Mouse (Mus musculus) neural tube, embryonic 14.5 days (tissue): ENCODE measurements around the gene Smg1. TPM values are rescaled to one million over a fixed set of nuclear protein-coding genes. Genes with fewer than 3 reads are reported as not detected.

Source experiments
- ATAC-seq: fragments of 200-750 bp; cut with Nextera tagmentation; 2 replicates; pipeline ENCODE4 v1.8.0; 2017; ENCODE audit warnings: low read depth, mild to moderate bottlenecking, moderate TSS enrichment, moderate library complexity
- H3K27ac ChIP-seq: fragments of 300-500 bp; sonication (generic); 2 replicates; pipeline ENCODE4 v1.5.1; 2014; ENCODE audit warnings: low read depth, mild to moderate bottlenecking, control low read depth, low read length, moderate library complexity, mixed read lengths
- H3K27me3 ChIP-seq: fragments of 300-500 bp; sonication (generic); 2 replicates; pipeline ENCODE4 v1.6.1; 2014; ENCODE audit warnings: low read length; ENCODE audit not compliant: control insufficient read depth, insufficient read depth
- H3K36me3 ChIP-seq: fragments of 300-500 bp; sonication (generic); 2 replicates; pipeline ENCODE4 v1.6.1; 2014; ENCODE audit warnings: low read length, mixed read lengths; ENCODE audit not compliant: control insufficient read depth, insufficient read depth
- H3K4me1 ChIP-seq: fragments of 300-500 bp; sonication (generic); 2 replicates; pipeline ENCODE4 v1.6.1; 2014; ENCODE audit warnings: low read length; ENCODE audit not compliant: control insufficient read depth, insufficient read depth
- H3K4me2 ChIP-seq: fragments of 300-500 bp; sonication (generic); 2 replicates; pipeline ENCODE4 v1.6.1; 2014; ENCODE audit warnings: mild to moderate bottlenecking, low read depth, low read length, control low read depth
- H3K4me3 ChIP-seq: fragments of 300-500 bp; sonication (generic); 2 replicates; pipeline ENCODE4 v1.5.1; 2014; ENCODE audit warnings: low read depth, low read length, control low read depth, mixed read lengths
- H3K9ac ChIP-seq: fragments of 300-500 bp; sonication (generic); replicated peaks from 2 replicates; pipeline ENCODE4 v1.6.1; 2014; ENCODE audit warnings: low read depth, mild to moderate bottlenecking, control low read depth, low read length, mixed read lengths
- H3K9me3 ChIP-seq: fragments of 300-500 bp; sonication (generic); 2 replicates; pipeline ENCODE4 v1.6.1; 2016; ENCODE audit warnings: low read length; ENCODE audit not compliant: control insufficient read depth
- WGBS: fragments of 180-500 bp; shearing (Covaris S2); extraction: QIAGEN DNeasy Blood & Tissue Kit; methylation state at CpG from one replicate; pipeline ENCODE4 v1.1.7; 2014; 5-methylcytosine and 5-hydroxymethylcytosine counted together
- polyA plus RNA-seq: library from polyadenylated mRNA; unstranded; fragments of >200 nt; fragmentation: Nextera tagmentation; extraction: Ambion mirVana; gene quantifications from 2 replicates; pipeline ENCODE4 v1.2.1, GENCODE M21; 2014

Gene Smg1
- polyA plus RNA-seq, 1 experiment from 2014 or later = 37.4 TPM

GRCm38 (mm10) chr7:118141271-118141670 lies 102.2 kb downstream of the Smg1 start:
- Histone ChIP-seq H3K27ac (no peak overlapping the region), H3K9ac (no peak overlapping the region), H3K4me1 (no peaks in the 10 kb centered on the region), H3K9me3 (no peaks in the 10 kb centered on the region), H3K27me3 (no peaks in the 10 kb centered on the region), H3K4me3 (no peak overlapping the region), H3K36me3 (peaks cover 59% of the 10 kb centered on the region), H3K4me2 (no peak overlapping the region)
- 83% methylated on average over 7 of the region's 7 CpGs for WGBS
- no peak for ATAC-seq

GRCm38 (mm10) chr7:118135128-118135527 lies 108.3 kb downstream of the Smg1 start:
- H3K9ac ChIP-seq = no peak overlapping the region
- no peak overlapping the region for H3K27ac ChIP-seq
- H3K9me3 ChIP-seq = no peaks in the 10 kb centered on the region
- H3K27me3 ChIP-seq = no peaks in the 10 kb centered on the region
- peaks cover 40% of the 10 kb centered on the region for H3K36me3 ChIP-seq
- 79% methylated on average over 11 of the region's 11 CpGs for WGBS
- H3K4me3 ChIP-seq = no peak overlapping the region
- no peak for ATAC-seq
- H3K4me1 ChIP-seq = no peaks in the 10 kb centered on the region
- no peak overlapping the region for H3K4me2 ChIP-seq

- Histone ChIP-seq H3K36me3 (0 out of 2 replicates have a peak, but pooled peaks cover 1% of the 10 kb centered on the region), H3K4me3 (peak within 1 kb of the TSS; percentile 73), H3K9ac (peak within 1 kb of the TSS; percentile 69), H3K9me3 (no peaks in the 10 kb centered on the region), H3K4me2 (peak within 1 kb of the TSS; percentile 79), H3K27ac (peak within 1 kb of the TSS; percentile 76), H3K4me1 (peaks cover 15% of the 10 kb centered on the region), H3K27me3 (no peaks in the 10 kb centered on the region)
- WGBS = under 1% methylated on average over 39 of the region's 39 CpGs
- peak; percentile 98 for ATAC-seq
These were observed 113.9 kb downstream of the Smg1 start, which contains the start of gene Arl6ip1 for GRCm38 (mm10) chr7:118129430-118130041. TSS of gene Arl6ip1 (minus strand) at chr7:118129662.

- peak overlapping the region; percentile 79 for H3K4me2 ChIP-seq
- H3K27ac ChIP-seq = peak overlapping the region; percentile 64
- H3K4me1 ChIP-seq = peaks cover 15% of the 10 kb centered on the region
- peak overlapping the region; percentile 69 for H3K9ac ChIP-seq
- H3K9me3 ChIP-seq = no peaks in the 10 kb centered on the region
- ATAC-seq = peak; percentile 79
- WGBS = under 1% methylated on average over 21 of the region's 21 CpGs
- peak overlapping the region; percentile 73 for H3K4me3 ChIP-seq
- no peaks in the 10 kb centered on the region for H3K27me3 ChIP-seq
- no peaks in the 10 kb centered on the region for H3K36me3 ChIP-seq
These were observed 114.5 kb downstream of the Smg1 start for GRCm38 (mm10) chr7:118128925-118129429.

GRCm38 (mm10) chr7:118126219-118126875 lies 117.1 kb downstream of the Smg1 start:
- H3K27ac ChIP-seq = no peak overlapping the region
- H3K4me1 ChIP-seq = peaks cover 15% of the 10 kb centered on the region
- ATAC-seq = no peak
- no peak overlapping the region for H3K9ac ChIP-seq
- no peaks in the 10 kb centered on the region for H3K36me3 ChIP-seq
- WGBS = 78% methylated on average over 11 of the region's 11 CpGs
- no peak overlapping the region for H3K4me3 ChIP-seq
- no peaks in the 10 kb centered on the region for H3K9me3 ChIP-seq
- no peaks in the 10 kb centered on the region for H3K27me3 ChIP-seq
- H3K4me2 ChIP-seq = no peak overlapping the region

- H3K4me3 ChIP-seq = no peak overlapping the region
- H3K4me1 ChIP-seq = peaks cover 15% of the 10 kb centered on the region
- no peak for ATAC-seq
- H3K9ac ChIP-seq = no peak overlapping the region
- no peak overlapping the region for H3K4me2 ChIP-seq
- peaks cover 4% of the 10 kb centered on the region; the same call in 1 of the 2 replicates for H3K36me3 ChIP-seq
- H3K27ac ChIP-seq = no peak overlapping the region
- no peaks in the 10 kb centered on the region for H3K9me3 ChIP-seq
- no peaks in the 10 kb centered on the region for H3K27me3 ChIP-seq
These were observed 117.7 kb downstream of the Smg1 start for GRCm38 (mm10) chr7:118125736-118126135.

- Histone ChIP-seq H3K9me3 (no peaks in the 10 kb centered on the region), H3K27me3 (no peaks in the 10 kb centered on the region), H3K4me2 (no peak overlapping the region), H3K4me1 (peaks cover 15% of the 10 kb centered on the region), H3K27ac (no peak overlapping the region), H3K9ac (no peak overlapping the region), H3K4me3 (no peak overlapping the region), H3K36me3 (peaks cover 17% of the 10 kb centered on the region)
- ATAC-seq = no peak
- WGBS = 89% methylated on average over 4 of the region's 4 CpGs
These were observed 119.7 kb downstream of the Smg1 start for GRCm38 (mm10) chr7:118123512-118124411.

- Histone ChIP-seq H3K36me3 (peaks cover 17% of the 10 kb centered on the region), H3K27me3 (no peaks in the 10 kb centered on the region), H3K9me3 (no peaks in the 10 kb centered on the region), H3K4me2 (no peak overlapping the region), H3K27ac (no peak overlapping the region), H3K4me3 (no peak overlapping the region), H3K9ac (no peak overlapping the region), H3K4me1 (peaks cover 4% of the 10 kb centered on the region)
- WGBS = 95% methylated on average over 7 of the region's 7 CpGs
- ATAC-seq = no peak
These were observed 121.2 kb downstream of the Smg1 start for GRCm38 (mm10) chr7:118122235-118122634.
